Mouse (Mus musculus): ENCODE measurements around the gene Pigt. TPM values are rescaled to one million over a fixed set of nuclear protein-coding genes. Genes with fewer than 3 reads are reported as not detected.

Gene Pigt
- polyA plus RNA-seq, 1 experiment from 2014 or later = 63.2 TPM

GRCm38 (mm10) chr2:164531169-164531568 lies 33.8 kb downstream of the Pigt start:
- Histone ChIP-seq H3K27ac (ENCODE audit: low read length) (no peak overlapping the region), H3K9ac (ENCODE audit: low read length) (no peak overlapping the region), H3K9me3 (ENCODE audit: control insufficient read depth, low read length) (no peaks in the 10 kb centered on the region), H3K27me3 (ENCODE audit: control insufficient read depth, insufficient read depth, low read depth, low read length) (no peaks in the 10 kb centered on the region), H3K4me1 (replicated peaks; ENCODE audit: control insufficient read depth, insufficient read depth, low read length) (no peaks in the 10 kb centered on the region), H3K4me3 (ENCODE audit: low read length) (no peak overlapping the region), H3K4me2 (ENCODE audit: low read depth, low read length) (no peak overlapping the region), H3K36me3 (ENCODE audit: control insufficient read depth, insufficient read depth, low read length) (no peaks in the 10 kb centered on the region)
- 2% methylated on average over 3 of the region's 3 CpGs for WGBS
- ATAC-seq (ENCODE audit: low read depth) = peak; percentile 49; the same call in 1 of the 2 replicates

- no peak overlapping the region for H3K4me2 ChIP-seq (ENCODE audit: low read depth, low read length)
- H3K9me3 ChIP-seq (ENCODE audit: control insufficient read depth, low read length) = no peaks in the 10 kb centered on the region
- no peak overlapping the region for H3K9ac ChIP-seq (ENCODE audit: low read length)
- H3K4me3 ChIP-seq (ENCODE audit: low read length) = no peak overlapping the region
- no peak overlapping the region for H3K27ac ChIP-seq (ENCODE audit: low read length)
- H3K4me1 ChIP-seq (replicated peaks; ENCODE audit: control insufficient read depth, insufficient read depth, low read length) = no peaks in the 10 kb centered on the region
- no peaks in the 10 kb centered on the region for H3K36me3 ChIP-seq (ENCODE audit: control insufficient read depth, insufficient read depth, low read length)
- 70% methylated on average over 10 of the region's 10 CpGs for WGBS
- no peaks in the 10 kb centered on the region for H3K27me3 ChIP-seq (ENCODE audit: control insufficient read depth, insufficient read depth, low read depth, low read length)
- ATAC-seq (ENCODE audit: low read depth) = no peak
Observed at GRCm38 (mm10) chr2:164534315-164534714, 37.0 kb downstream of the Pigt start.

- no peaks in the 10 kb centered on the region for H3K36me3 ChIP-seq (ENCODE audit: control insufficient read depth, insufficient read depth, low read length)
- ATAC-seq (ENCODE audit: low read depth) = no peak
- no peaks in the 10 kb centered on the region for H3K27me3 ChIP-seq (ENCODE audit: control insufficient read depth, insufficient read depth, low read depth, low read length)
- H3K27ac ChIP-seq (ENCODE audit: low read length) = no peak overlapping the region
- H3K9me3 ChIP-seq (ENCODE audit: control insufficient read depth, low read length) = no peaks in the 10 kb centered on the region
- H3K4me2 ChIP-seq (ENCODE audit: low read depth, low read length) = no peak overlapping the region
- peaks cover 14% of the 10 kb centered on the region for H3K4me1 ChIP-seq (replicated peaks; ENCODE audit: control insufficient read depth, insufficient read depth, low read length)
- H3K9ac ChIP-seq (ENCODE audit: low read length) = no peak overlapping the region
- H3K4me3 ChIP-seq (ENCODE audit: low read length) = no peak overlapping the region
- WGBS = 61% methylated on average over 4 of the region's 4 CpGs
Observed at GRCm38 (mm10) chr2:164537003-164537402, 39.7 kb downstream of the Pigt start.

- 25% methylated on average over 8 of the region's 8 CpGs for WGBS
- ATAC-seq (ENCODE audit: low read depth) = peak; percentile 51
- H3K27ac ChIP-seq (ENCODE audit: low read length) = peak overlapping the region; percentile 66
- H3K27me3 ChIP-seq (ENCODE audit: control insufficient read depth, insufficient read depth, low read depth, low read length) = no peaks in the 10 kb centered on the region
- no peaks in the 10 kb centered on the region for H3K36me3 ChIP-seq (ENCODE audit: control insufficient read depth, insufficient read depth, low read length)
- H3K9ac ChIP-seq (ENCODE audit: low read length) = no peak overlapping the region
- no peak overlapping the region for H3K4me3 ChIP-seq (ENCODE audit: low read length)
- H3K4me1 ChIP-seq (replicated peaks; ENCODE audit: control insufficient read depth, insufficient read depth, low read length) = peaks cover 17% of the 10 kb centered on the region
- H3K4me2 ChIP-seq (ENCODE audit: low read depth, low read length) = peak overlapping the region; percentile 25
- H3K9me3 ChIP-seq (ENCODE audit: control insufficient read depth, low read length) = no peaks in the 10 kb centered on the region
Observed at GRCm38 (mm10) chr2:164540652-164541427, 43.5 kb downstream of the Pigt start.

GRCm38 (mm10) chr2:164542132-164542531 lies 44.8 kb downstream of the Pigt start:
- no peak overlapping the region for H3K27ac ChIP-seq (ENCODE audit: low read length)
- H3K4me1 ChIP-seq (replicated peaks; ENCODE audit: control insufficient read depth, insufficient read depth, low read length) = peaks cover 17% of the 10 kb centered on the region
- 53% methylated on average over 5 of the region's 5 CpGs for WGBS
- no peaks in the 10 kb centered on the region for H3K27me3 ChIP-seq (ENCODE audit: control insufficient read depth, insufficient read depth, low read depth, low read length)
- no peak overlapping the region for H3K4me3 ChIP-seq (ENCODE audit: low read length)
- H3K4me2 ChIP-seq (ENCODE audit: low read depth, low read length) = no peak overlapping the region
- H3K9ac ChIP-seq (ENCODE audit: low read length) = no peak overlapping the region
- no peak for ATAC-seq (ENCODE audit: low read depth)
- no peaks in the 10 kb centered on the region for H3K36me3 ChIP-seq (ENCODE audit: control insufficient read depth, insufficient read depth, low read length)
- no peaks in the 10 kb centered on the region for H3K9me3 ChIP-seq (ENCODE audit: control insufficient read depth, low read length)

GRCm38 (mm10) chr2:164542598-164542997 lies 45.3 kb downstream of the Pigt start:
- Histone ChIP-seq H3K4me2 (ENCODE audit: low read depth, low read length) (no peak overlapping the region), H3K9me3 (ENCODE audit: control insufficient read depth, low read length) (no peaks in the 10 kb centered on the region), H3K4me3 (ENCODE audit: low read length) (no peak overlapping the region), H3K4me1 (replicated peaks; ENCODE audit: control insufficient read depth, insufficient read depth, low read length) (peaks cover 17% of the 10 kb centered on the region), H3K9ac (ENCODE audit: low read length) (no peak overlapping the region), H3K27ac (ENCODE audit: low read length) (no peak overlapping the region), H3K36me3 (ENCODE audit: control insufficient read depth, insufficient read depth, low read length) (no peaks in the 10 kb centered on the region), H3K27me3 (ENCODE audit: control insufficient read depth, insufficient read depth, low read depth, low read length) (no peaks in the 10 kb centered on the region)
- ATAC-seq (ENCODE audit: low read depth) = no peak
- 70% methylated on average over 7 of the region's 7 CpGs for WGBS

GRCm38 (mm10) chr2:164543745-164544144 lies 46.4 kb downstream of the Pigt start:
- Histone ChIP-seq H3K36me3 (ENCODE audit: control insufficient read depth, insufficient read depth, low read length) (no peaks in the 10 kb centered on the region), H3K4me1 (replicated peaks; ENCODE audit: control insufficient read depth, insufficient read depth, low read length) (peaks cover 20% of the 10 kb centered on the region), H3K4me3 (ENCODE audit: low read length) (no peak overlapping the region), H3K27ac (ENCODE audit: low read length) (no peak overlapping the region), H3K9me3 (ENCODE audit: control insufficient read depth, low read length) (no peaks in the 10 kb centered on the region), H3K27me3 (ENCODE audit: control insufficient read depth, insufficient read depth, low read depth, low read length) (no peaks in the 10 kb centered on the region), H3K4me2 (ENCODE audit: low read depth, low read length) (no peak overlapping the region), H3K9ac (ENCODE audit: low read length) (no peak overlapping the region)
- WGBS = 65% methylated on average over 2 of the region's 2 CpGs
- no peak for ATAC-seq (ENCODE audit: low read depth)

GRCm38 (mm10) chr2:164544454-164545097 lies 47.3 kb downstream of the Pigt start:
- Histone ChIP-seq H3K27ac (ENCODE audit: low read length) (0 out of 2 replicates have a peak overlapping the region, but pooled peaks have one; percentile 20), H3K9me3 (ENCODE audit: control insufficient read depth, low read length) (no peaks in the 10 kb centered on the region), H3K36me3 (ENCODE audit: control insufficient read depth, insufficient read depth, low read length) (no peaks in the 10 kb centered on the region), H3K4me1 (replicated peaks; ENCODE audit: control insufficient read depth, insufficient read depth, low read length) (peaks cover 22% of the 10 kb centered on the region), H3K4me2 (ENCODE audit: low read depth, low read length) (no peak overlapping the region), H3K4me3 (ENCODE audit: low read length) (no peak overlapping the region), H3K27me3 (ENCODE audit: control insufficient read depth, insufficient read depth, low read depth, low read length) (no peaks in the 10 kb centered on the region), H3K9ac (ENCODE audit: low read length) (no peak overlapping the region)
- ATAC-seq (ENCODE audit: low read depth) = peak; percentile 34
- 30% methylated on average over 5 of the region's 5 CpGs for WGBS

- peak; percentile 72; the same call in 1 of the 2 replicates for ATAC-seq (ENCODE audit: low read depth)
- Histone ChIP-seq H3K4me2 (ENCODE audit: low read depth, low read length) (no peak overlapping the region), H3K9me3 (ENCODE audit: control insufficient read depth, low read length) (no peaks in the 10 kb centered on the region), H3K27me3 (ENCODE audit: control insufficient read depth, insufficient read depth, low read depth, low read length) (no peaks in the 10 kb centered on the region; the same call in 1 of the 2 replicates), H3K9ac (ENCODE audit: low read length) (no peak overlapping the region), H3K27ac (ENCODE audit: low read length) (peak overlapping the region; percentile 72), H3K4me3 (ENCODE audit: low read length) (no peak overlapping the region), H3K36me3 (ENCODE audit: control insufficient read depth, insufficient read depth, low read length) (no peaks in the 10 kb centered on the region), H3K4me1 (replicated peaks; ENCODE audit: control insufficient read depth, insufficient read depth, low read length) (peaks cover 15% of the 10 kb centered on the region; the same call in 1 of the 2 replicates)
- WGBS = 22% methylated on average over 4 of the region's 4 CpGs
Observed at GRCm38 (mm10) chr2:164549338-164549737, 52.0 kb downstream of the Pigt start.

All from lung, embryonic 16.5 days (tissue).